Mouse (Mus musculus) CH12.LX (cell line): ENCODE results near the gene Tkt.

Source experiments
- CTCF ChIP-seq, 2 experiments: IDR thresholded peaks in 1 of 2; conservative IDR thresholded peaks in 1 of 2; 2 replicates each; pipeline ENCODE4 v1.5.1; 2011 to 2012; ENCODE audit warnings: low read depth in 2 of 2, low read length in 2 of 2, improper control_type of control experiment in 1 of 2, inconsistent platforms in 1 of 2, mild to moderate bottlenecking in 1 of 2, moderate library complexity in 1 of 2
- ELF1 ChIP-seq: IDR thresholded peaks from 2 replicates; pipeline ENCODE4 v1.6.1; 2014; ENCODE audit warnings: low read depth, mild to moderate bottlenecking, inconsistent platforms, low read length, improper control_type of control experiment
- MYC ChIP-seq: IDR thresholded peaks from 2 replicates; pipeline ENCODE4 v1.6.1; 2011; ENCODE audit warnings: low read depth, mild to moderate bottlenecking, improper control_type of control experiment, low read length
- POLR2A ChIP-seq: IDR thresholded peaks from 2 replicates; pipeline ENCODE4 v1.6.1; 2011; ENCODE audit warnings: low read depth, mild to moderate bottlenecking, improper control_type of control experiment, low read length
- RAD21 ChIP-seq: IDR thresholded peaks from 2 replicates; pipeline ENCODE4 v1.6.1; 2011; ENCODE audit warnings: low read depth, mild to moderate bottlenecking, low read length, improper control_type of control experiment, moderate library complexity
- USF1 ChIP-seq: IDR thresholded peaks from 2 replicates; pipeline ENCODE4 v1.6.1; 2014; ENCODE audit warnings: low read depth, mild to moderate bottlenecking, inconsistent platforms, low read length, improper control_type of control experiment
- ZMIZ1 ChIP-seq: IDR thresholded peaks from 2 replicates; pipeline ENCODE4 v1.6.1; 2012; ENCODE audit warnings: low read depth, mild to moderate bottlenecking, inconsistent platforms, low read length, improper control_type of control experiment

- TF ChIP-seq POLR2A (no peak), CTCF (conservative IDR thresholded peaks at IDR 0.05 in 1 of 2, IDR thresholded peaks at IDR 0.05 in 1 of 2; ENCODE audit: low read depth in 2 of 2, low read length in 2 of 2) (no peak), MYC (no peak), ELF1 (no peak), RAD21 (no peak), USF1 (no peak), ZMIZ1 (no peak)
Observed at GRCm38 (mm10) chr14:30556651-30557050, 8.5 kb downstream of the Tkt start.
